Mouse (Mus musculus): ENCODE results near the gene Sacs. TPM values are rescaled to one million over a fixed set of nuclear protein-coding genes. Genes with fewer than 3 reads are reported as not detected.
"Not testable (repeated sequence)": the region's sequence is repeated elsewhere in the genome, so short reads cannot be mapped to it uniquely, and the experiment has no call there.

Gene Sacs
- 6.9 and 7.6 TPM in 2 replicates for polyA plus RNA-seq (2015; fragmentation: Nextera tagmentation; extraction: Ambion mirVana)

DNA sequence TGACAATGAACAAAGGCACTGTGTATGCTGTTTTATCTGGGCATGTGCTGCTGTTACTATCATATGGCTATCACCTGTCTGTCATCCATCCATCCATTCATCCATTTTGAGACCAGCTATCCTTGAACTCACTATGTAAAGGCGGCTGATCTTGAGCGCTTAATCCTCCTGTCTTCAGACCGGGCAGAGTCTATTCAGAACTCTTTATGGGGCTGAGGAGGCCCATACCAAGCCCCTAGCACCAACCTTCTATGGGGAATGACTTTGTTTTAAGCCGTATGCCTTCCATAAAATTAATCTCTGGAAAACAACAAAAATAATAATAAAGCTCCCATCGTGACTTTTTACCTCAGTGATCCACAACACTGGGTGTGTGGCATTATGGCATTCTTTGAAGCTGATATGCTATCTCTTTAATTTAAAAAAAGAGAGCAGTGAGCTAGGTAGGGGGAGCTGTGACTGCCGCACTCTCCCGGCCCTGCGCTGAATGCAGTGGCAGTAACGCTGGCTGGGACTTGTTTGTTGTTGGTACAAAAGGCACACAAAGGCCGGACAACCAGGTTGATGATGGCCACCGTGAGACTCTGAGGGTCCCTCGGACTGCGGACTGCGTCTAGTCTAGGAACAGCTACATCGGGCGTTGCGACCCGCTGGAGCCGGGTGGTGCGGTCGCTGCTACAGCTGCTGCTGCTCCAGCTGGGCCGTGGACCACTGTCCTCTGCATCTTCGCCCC lies at the start of gene Sacs:
Sacs (plus strand) TSS at position 464 of the 733 bp plus-strand sequence.
- Histone ChIP-seq H3K9me3 (no peaks in the 10 kb centered on the region), H3K27ac (replicated peaks) (peak within 1 kb of the TSS; percentile 79), H3K36me3 (no peaks in the 10 kb centered on the region), H3K9ac (peak within 1 kb of the TSS; percentile 79), H3K27me3 (no peaks in the 10 kb centered on the region), H3K4me1 (replicated peaks) (peaks cover 26% of the 10 kb centered on the region), H3K4me3 (peak within 1 kb of the TSS; percentile 56), H3K4me2 (peak within 1 kb of the TSS; percentile 59)
- peak; percentile 94 for ATAC-seq (ENCODE audit: low FRiP score, low read depth)
- WGBS = 3% methylated on average over 23 of the region's 23 CpGs

DNA sequence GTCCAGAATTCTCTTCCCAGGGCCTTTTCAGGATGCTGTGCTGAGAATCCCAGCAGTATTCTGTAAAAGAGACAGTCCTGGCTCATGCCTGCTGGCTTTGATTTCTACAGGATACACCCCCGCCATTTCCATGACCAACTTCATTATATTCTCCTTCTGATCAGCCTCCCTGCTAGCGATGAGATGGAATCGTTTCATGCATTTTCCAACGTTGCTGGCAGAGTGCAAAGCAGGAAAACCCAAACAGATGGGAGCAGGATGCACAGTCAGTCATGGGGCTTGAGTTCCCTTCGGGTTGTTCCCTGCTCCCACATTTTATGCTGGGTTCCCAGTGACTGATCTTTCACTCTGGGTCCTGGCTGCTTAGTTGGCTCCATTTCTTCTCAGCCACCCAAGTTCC lies 47.3 kb upstream of the Sacs start:
- H3K4me3 ChIP-seq = no peak overlapping the region
- H3K27ac ChIP-seq (replicated peaks) = no peak overlapping the region
- 86% methylated on average over 5 of the region's 5 CpGs for WGBS
- no peaks in the 10 kb centered on the region for H3K27me3 ChIP-seq
- no peaks in the 10 kb centered on the region for H3K4me1 ChIP-seq (replicated peaks)
- H3K4me2 ChIP-seq = no peak overlapping the region
- no peak overlapping the region for H3K9ac ChIP-seq
- H3K9me3 ChIP-seq = no peaks in the 10 kb centered on the region
- ATAC-seq (ENCODE audit: low FRiP score, low read depth) = no peak
- H3K36me3 ChIP-seq = no peaks in the 10 kb centered on the region

DNA sequence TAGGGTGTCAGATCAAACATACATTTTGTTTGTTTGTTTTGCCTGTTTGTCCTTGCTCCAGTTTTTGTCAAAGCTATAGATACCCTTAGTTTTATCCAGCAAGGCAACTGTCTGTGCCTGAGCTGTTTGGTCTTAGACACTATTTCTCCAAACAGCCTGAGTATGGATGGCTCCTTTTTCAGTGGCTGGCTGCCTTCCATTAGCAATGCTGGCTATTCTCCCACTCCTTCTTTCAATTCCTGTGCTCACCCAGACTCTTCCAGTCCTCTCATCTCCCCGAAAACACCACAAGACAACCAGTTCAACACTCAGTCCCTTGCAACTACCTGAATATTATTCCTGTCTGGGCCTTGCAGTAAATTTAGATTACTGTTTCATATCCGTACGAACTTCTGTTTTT lies 46.2 kb upstream of the Sacs start:
- H3K4me1 ChIP-seq (replicated peaks) = no peaks in the 10 kb centered on the region
- no peaks in the 10 kb centered on the region for H3K27me3 ChIP-seq
- 81% methylated on average over 3 of the region's 3 CpGs for WGBS
- no peak overlapping the region for H3K9ac ChIP-seq
- no peak overlapping the region for H3K27ac ChIP-seq (replicated peaks)
- no peak overlapping the region for H3K4me3 ChIP-seq
- ATAC-seq (ENCODE audit: low FRiP score, low read depth) = no peak
- H3K4me2 ChIP-seq = no peak overlapping the region
- H3K36me3 ChIP-seq = no peaks in the 10 kb centered on the region
- H3K9me3 ChIP-seq = no peaks in the 10 kb centered on the region

DNA sequence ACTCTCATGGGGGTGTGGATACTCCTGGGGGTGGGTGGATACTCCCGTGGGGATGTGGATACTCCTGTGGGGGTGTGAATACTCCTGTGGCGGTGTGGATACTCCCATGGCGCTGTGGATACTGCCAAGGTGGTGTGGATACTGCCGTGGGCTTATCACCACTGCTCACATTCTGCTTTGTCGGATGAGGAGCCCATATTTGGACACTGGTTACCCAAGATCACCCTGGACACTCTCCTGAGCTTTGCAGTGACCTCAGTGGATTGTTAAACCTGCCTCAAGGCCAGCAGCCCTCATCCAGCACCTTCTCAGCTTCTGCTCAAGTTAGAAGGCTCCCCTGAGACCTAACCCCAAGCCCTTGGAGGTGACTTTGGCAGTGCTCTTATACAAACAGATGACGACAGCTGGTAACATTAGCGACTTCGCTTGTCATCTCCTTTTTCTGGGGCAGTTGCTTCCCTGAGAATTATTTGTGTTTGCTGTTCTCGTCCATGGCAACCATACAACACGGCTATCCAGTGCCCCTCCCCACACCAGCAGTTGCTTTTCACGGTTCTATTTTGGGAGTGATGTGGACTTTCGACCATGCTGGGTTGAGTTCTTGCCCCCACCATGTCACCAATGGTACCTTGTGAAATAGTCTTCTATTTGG lies 40.2 kb upstream of the Sacs start:
- no peak overlapping the region for H3K4me3 ChIP-seq

DNA sequence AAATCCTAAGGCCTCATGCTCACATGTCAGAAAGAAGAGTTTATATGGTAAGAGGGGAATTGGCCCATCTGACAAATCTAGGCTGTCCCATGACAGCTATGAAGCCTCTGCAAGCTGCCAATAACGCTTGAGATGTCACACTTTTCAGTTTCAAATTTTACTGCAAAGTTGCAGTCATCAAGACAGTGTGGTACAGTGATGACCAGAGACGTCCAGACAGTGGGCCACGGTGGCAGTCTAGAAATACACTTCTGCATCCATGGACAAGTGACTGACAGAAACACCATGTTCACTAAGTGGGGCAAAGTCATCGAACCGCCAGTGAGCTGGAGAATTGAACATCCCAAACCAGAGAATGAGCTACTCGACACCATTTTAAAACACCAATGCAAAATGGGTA lies 37.5 kb upstream of the Sacs start:
- Histone ChIP-seq H3K27me3 (no peaks in the 10 kb centered on the region), H3K4me3 (no peak overlapping the region), H3K27ac (replicated peaks) (no peak overlapping the region), H3K9ac (no peak overlapping the region), H3K4me1 (replicated peaks) (no peaks in the 10 kb centered on the region), H3K9me3 (no peaks in the 10 kb centered on the region), H3K4me2 (no peak overlapping the region), H3K36me3 (no peaks in the 10 kb centered on the region)
- ATAC-seq (ENCODE audit: low FRiP score, low read depth) = no peak
- WGBS = 88% methylated on average over 6 of the region's 6 CpGs

More for the DNA sequence above, 40.2 kb upstream of the Sacs start:
- ATAC-seq (ENCODE audit: low FRiP score, low read depth) = no peak
- no peaks in the 10 kb centered on the region for H3K27me3 ChIP-seq
- no peak overlapping the region for H3K27ac ChIP-seq (replicated peaks)
- H3K9ac ChIP-seq = no peak overlapping the region
- H3K4me2 ChIP-seq = no peak overlapping the region
- H3K9me3 ChIP-seq = no peaks in the 10 kb centered on the region
- no peaks in the 10 kb centered on the region for H3K4me1 ChIP-seq (replicated peaks)
- no peaks in the 10 kb centered on the region for H3K36me3 ChIP-seq
- WGBS = 74% methylated on average over 12 of the region's 12 CpGs

DNA sequence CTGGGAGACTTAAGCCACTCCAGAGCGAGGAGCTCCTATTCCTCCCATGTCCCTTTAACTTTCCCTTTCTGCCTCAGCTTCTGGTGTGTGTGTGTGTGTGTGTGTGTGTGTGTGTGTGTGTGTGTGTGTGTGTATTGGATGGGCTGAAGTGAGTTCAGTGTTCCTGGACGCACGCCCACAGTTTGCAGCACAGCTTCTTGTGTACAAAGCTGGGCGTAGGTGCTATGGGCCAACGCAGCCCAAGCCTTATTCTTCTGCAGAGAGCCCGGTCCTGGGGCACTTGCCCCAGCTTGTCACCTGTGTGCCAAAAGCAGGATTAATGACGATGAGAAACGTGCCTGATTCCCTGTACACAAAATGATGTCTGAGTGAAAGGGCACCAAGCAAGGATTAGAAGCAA lies 31.9 kb upstream of the Sacs start:
- H3K4me3 ChIP-seq = no peak overlapping the region
- 78% methylated on average over 8 of the region's 8 CpGs for WGBS
- H3K9me3 ChIP-seq = no peaks in the 10 kb centered on the region
- H3K27me3 ChIP-seq = no peaks in the 10 kb centered on the region
- no peaks in the 10 kb centered on the region for H3K36me3 ChIP-seq
- no peak overlapping the region for H3K27ac ChIP-seq (replicated peaks)
- H3K9ac ChIP-seq = no peak overlapping the region
- H3K4me2 ChIP-seq = no peak overlapping the region
- H3K4me1 ChIP-seq (replicated peaks) = no peaks in the 10 kb centered on the region
- ATAC-seq (ENCODE audit: low FRiP score, low read depth) = no peak

DNA sequence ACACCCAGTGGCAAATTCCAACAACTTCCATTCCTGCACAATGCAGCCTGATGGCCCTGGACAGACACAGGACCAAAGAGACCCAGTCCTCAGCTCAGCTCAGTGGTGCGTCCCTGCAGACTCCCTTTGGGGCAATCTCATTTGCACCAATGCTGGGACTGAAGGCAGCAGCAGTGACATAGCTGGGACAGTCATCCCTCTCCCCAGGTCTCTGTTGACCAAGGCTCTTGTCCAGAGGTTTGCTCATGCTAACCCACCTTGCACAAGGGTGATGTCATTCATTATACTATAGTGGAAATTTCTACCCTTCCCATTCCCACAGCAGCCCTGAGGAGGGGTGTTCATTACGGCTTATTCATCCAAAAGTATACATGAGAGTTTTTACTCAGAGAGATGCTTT lies 29.6 kb upstream of the Sacs start:
- WGBS = 85% methylated on average over 2 of the region's 2 CpGs
- no peak for ATAC-seq (ENCODE audit: low FRiP score, low read depth)
- H3K4me1 ChIP-seq (replicated peaks) = peaks cover 2% of the 10 kb centered on the region; the same call in 1 of the 2 replicates
- H3K9me3 ChIP-seq = no peaks in the 10 kb centered on the region
- H3K36me3 ChIP-seq = no peaks in the 10 kb centered on the region
- H3K27me3 ChIP-seq = no peaks in the 10 kb centered on the region
- no peak overlapping the region for H3K4me3 ChIP-seq
- no peak overlapping the region for H3K27ac ChIP-seq (replicated peaks)
- no peak overlapping the region for H3K4me2 ChIP-seq
- no peak overlapping the region for H3K9ac ChIP-seq

DNA sequence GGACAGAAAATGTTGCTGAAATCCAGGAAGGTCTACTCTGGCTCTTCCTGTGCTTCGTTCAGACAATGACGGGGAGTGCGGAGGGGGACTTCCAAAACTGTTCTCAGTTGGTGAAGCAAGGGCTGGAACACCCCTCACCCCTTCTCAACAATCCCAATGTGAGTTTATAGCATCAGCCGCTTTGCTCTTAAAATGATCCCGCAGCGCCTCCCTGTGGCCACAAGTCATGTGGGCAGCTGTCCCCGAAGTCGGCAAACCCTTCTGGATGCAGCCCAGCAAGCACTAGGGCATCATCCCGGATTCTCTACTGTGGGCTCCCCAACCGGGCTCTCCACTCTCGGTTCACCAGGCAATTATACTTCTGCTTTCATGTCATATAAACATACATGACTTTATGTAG lies 25.9 kb upstream of the Sacs start:
- no peak overlapping the region for H3K4me3 ChIP-seq
- H3K4me2 ChIP-seq = no peak overlapping the region
- peak; percentile 23; the same call in 1 of the 2 replicates for ATAC-seq (ENCODE audit: low FRiP score, low read depth)
- peaks cover 2% of the 10 kb centered on the region; the same call in 1 of the 2 replicates for H3K4me1 ChIP-seq (replicated peaks)
- no peaks in the 10 kb centered on the region for H3K36me3 ChIP-seq
- no peak overlapping the region for H3K9ac ChIP-seq
- H3K27me3 ChIP-seq = no peaks in the 10 kb centered on the region
- H3K9me3 ChIP-seq = no peaks in the 10 kb centered on the region
- H3K27ac ChIP-seq (replicated peaks) = no peak overlapping the region
- WGBS = 4% methylated on average over 11 of the region's 11 CpGs

DNA sequence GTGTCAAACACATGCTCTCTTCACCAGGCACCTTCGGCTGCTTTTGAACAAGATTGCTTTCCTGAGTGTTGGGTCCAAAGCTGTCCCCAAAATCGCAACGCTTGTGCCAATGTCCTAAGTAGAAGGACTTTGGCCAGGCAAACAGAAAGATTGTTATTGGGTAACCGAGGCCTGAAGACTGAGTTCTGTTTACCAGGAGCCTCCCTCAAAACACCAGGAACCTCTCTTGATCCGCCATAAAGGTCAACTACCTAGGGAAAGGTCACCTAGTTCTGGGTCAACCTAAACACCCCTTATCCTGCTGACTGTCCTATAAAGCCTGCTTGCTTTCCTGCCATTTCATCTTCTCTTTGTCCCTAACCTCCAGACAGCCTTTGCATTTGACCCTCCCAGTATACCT lies 13.5 kb upstream of the Sacs start:
- no peaks in the 10 kb centered on the region for H3K4me1 ChIP-seq (replicated peaks)
- H3K27me3 ChIP-seq = no peaks in the 10 kb centered on the region
- no peak overlapping the region for H3K4me2 ChIP-seq
- H3K9ac ChIP-seq = no peak overlapping the region
- no peak for ATAC-seq (ENCODE audit: low FRiP score, low read depth)
- no peaks in the 10 kb centered on the region for H3K9me3 ChIP-seq
- 93% methylated on average over 5 of the region's 5 CpGs for WGBS
- no peak overlapping the region for H3K4me3 ChIP-seq
- H3K27ac ChIP-seq (replicated peaks) = no peak overlapping the region
- H3K36me3 ChIP-seq = no peaks in the 10 kb centered on the region

DNA sequence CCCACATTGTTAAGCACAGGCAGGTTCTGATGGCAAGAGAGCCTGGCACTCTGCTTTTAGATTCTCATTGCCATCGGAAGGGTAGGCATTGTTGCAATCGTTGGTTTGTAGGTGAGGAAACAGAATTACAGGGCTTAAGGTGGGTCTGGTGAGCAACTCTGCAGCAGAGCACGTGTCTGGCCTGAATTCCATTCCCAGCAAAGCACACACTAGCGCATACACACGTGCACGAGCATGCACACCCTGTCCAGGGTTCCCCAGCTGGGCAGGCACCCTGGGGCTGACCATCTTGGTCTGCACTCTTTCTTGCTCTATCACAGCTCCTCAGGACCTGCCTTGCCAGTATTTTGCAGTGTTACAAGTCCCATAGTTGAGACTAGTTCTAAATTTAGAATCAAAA lies 13.1 kb upstream of the Sacs start:
- no peaks in the 10 kb centered on the region for H3K9me3 ChIP-seq
- no peaks in the 10 kb centered on the region for H3K36me3 ChIP-seq
- H3K27me3 ChIP-seq = no peaks in the 10 kb centered on the region
- no peak overlapping the region for H3K4me2 ChIP-seq
- ATAC-seq (ENCODE audit: low FRiP score, low read depth) = no peak
- H3K9ac ChIP-seq = no peak overlapping the region
- WGBS = 85% methylated on average over 6 of the region's 6 CpGs
- no peak overlapping the region for H3K4me3 ChIP-seq
- H3K27ac ChIP-seq (replicated peaks) = no peak overlapping the region
- no peaks in the 10 kb centered on the region for H3K4me1 ChIP-seq (replicated peaks)

DNA sequence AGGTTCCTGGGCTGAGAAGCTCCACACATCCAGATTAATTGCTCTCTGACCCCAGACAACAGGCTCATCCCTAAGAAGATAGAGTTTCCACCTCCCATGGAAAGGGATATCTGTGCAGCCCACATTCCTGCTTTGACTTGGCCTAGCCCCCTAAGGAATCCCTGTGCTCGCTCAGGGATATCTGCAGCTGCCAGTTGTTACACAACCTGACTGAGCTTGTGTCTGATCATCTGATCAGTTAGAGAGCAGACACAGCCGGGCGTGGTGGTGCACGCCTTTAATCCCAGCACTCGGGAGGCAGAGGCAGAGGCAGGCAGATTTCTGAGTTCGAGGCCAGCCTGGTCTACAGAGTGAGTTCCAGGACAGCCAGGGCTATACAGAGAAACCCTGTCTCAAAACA lies 10.9 kb upstream of the Sacs start:
- not testable (repeated sequence) for ATAC-seq (ENCODE audit: low FRiP score, low read depth); H3K4me3 ChIP-seq; H3K27ac ChIP-seq (replicated peaks); H3K27me3 ChIP-seq; H3K9ac ChIP-seq; H3K9me3 ChIP-seq; H3K4me2 ChIP-seq; H3K4me1 ChIP-seq (replicated peaks); H3K36me3 ChIP-seq
- WGBS = 92% methylated on average over 6 of the region's 6 CpGs

DNA sequence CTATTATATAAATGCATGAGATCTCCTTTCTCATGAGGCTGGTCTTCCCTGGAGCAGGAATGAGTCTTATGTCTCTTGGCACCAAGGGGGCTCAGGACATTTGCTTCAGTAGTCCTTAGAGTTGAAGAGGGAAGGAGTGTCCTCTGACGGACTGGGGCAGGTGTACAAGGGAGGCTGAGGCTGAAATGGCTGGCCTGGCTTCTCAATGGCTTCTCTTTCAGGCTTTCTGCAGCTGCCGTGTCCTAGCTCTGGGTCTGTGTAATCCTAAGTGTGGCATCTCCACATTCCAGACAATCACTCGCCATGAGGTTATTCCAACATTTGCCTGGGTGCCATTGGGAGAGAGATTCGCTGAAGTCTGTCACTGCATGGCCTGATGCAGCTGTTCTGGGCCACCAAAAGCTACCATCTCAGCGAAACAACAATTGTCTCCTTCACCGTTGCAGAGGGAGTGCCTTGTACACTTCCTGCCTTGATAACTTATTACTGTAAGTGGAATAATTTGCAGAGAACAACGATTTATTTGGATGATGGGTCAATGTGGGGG lies 9.2 kb upstream of the Sacs start:
- no peak overlapping the region for H3K4me2 ChIP-seq
- H3K27me3 ChIP-seq = no peaks in the 10 kb centered on the region
- no peaks in the 10 kb centered on the region for H3K9me3 ChIP-seq
- no peak overlapping the region for H3K9ac ChIP-seq
- no peak overlapping the region for H3K27ac ChIP-seq (replicated peaks)
- WGBS = 82% methylated on average over 7 of the region's 7 CpGs
- H3K4me1 ChIP-seq (replicated peaks) = no peaks in the 10 kb centered on the region
- no peaks in the 10 kb centered on the region for H3K36me3 ChIP-seq
- no peak overlapping the region for H3K4me3 ChIP-seq
- no peak for ATAC-seq (ENCODE audit: low FRiP score, low read depth)

Data from hindbrain, embryonic 15.5 days (tissue).